Mouse (Mus musculus) lung, postnatal 0 days (tissue): Measurements from ENCODE around the gene Colq.

Experiments used
- CTCF ChIP-seq: IDR thresholded peaks from 2 replicates; pipeline ENCODE4 v1.5.1; 2016; ENCODE audit warnings: antibody characterized with exemption, mild to moderate bottlenecking
- EP300 ChIP-seq: IDR thresholded peaks from 2 replicates; pipeline ENCODE4 v1.6.1; 2016; ENCODE audit warnings: antibody characterized with exemption, mild to moderate bottlenecking, control low read depth

DNA sequence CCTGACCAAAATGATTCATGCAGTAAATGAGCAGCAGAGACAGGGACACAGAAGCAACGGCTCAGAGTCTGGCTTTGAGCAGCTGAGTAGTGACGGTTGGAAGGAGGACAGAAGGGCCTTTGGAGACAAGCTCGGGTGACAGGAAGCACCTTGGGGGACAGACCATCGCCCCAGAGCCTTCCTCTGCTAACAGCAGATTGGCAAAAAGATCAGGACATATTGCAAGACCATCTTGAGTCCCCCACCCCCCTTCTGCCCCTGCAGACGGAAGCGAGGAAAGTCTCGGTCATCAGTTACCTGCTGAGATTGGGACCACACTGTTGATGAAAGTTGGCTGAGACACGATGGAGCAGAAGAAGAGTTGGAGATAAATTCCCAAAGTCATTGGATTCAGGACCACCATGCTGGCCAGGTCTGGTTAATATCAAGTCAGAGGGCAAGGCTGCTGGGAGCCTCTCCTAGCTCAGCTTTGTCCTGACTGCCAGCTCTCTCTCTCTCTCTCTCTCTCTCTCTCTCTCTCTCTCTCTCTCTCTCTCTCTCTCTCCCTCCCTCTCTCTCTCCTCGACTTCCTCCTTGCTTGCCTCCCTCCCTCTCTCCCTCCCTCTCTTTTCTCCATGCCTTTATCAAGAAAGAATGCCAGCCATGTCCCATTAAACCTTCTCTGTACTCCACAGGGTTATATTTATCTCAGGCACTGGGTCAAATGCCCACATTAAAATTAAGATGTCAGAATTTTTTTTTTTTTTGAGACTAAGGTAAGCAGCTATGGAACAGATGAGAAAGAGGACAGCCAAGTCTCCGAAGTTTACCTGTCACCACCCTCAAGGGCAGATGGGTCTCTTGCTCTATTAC is 14.1 kb downstream of the Colq start:
- TF ChIP-seq CTCF (no peak), EP300 (no peak)
